ENCODE assay signal across 8 mouse cellular contexts in genomic region chr15:79074913-79075532, GRCm38 (mm10). TPM values are rescaled to one million over a fixed set of nuclear protein-coding genes. Genes with fewer than 3 reads are reported as not detected.
DNase-seq lines count a peak whose midpoint lies in the region; ATAC-seq and TF ChIP-seq lines count a peak whose summit lies in the region.

Eif3l (plus strand) TSS chr15:79075179.

- under 1% methylated on average over 49 of the region's 49 CpGs for WGBS in forebrain, embryonic 16.5 days
- WGBS in lung, embryonic 16.5 days: under 1% methylated on average over 44 of the region's 49 CpGs

- H3K9me3 ChIP-seq in G1E (replicated peaks): no peaks in the 10 kb centered on the region
- no peaks in the 10 kb centered on the region for H3K9me3 ChIP-seq in forebrain, embryonic 16.5 days (ENCODE audit: control insufficient read depth, low read length)
- H3K9me3 ChIP-seq in lung, embryonic 16.5 days (ENCODE audit: control insufficient read depth, low read length): no peaks in the 10 kb centered on the region

- peak; percentile 83 for DNase-seq in G1E (ENCODE audit: low spot score)
- peak; percentile 81 for DNase-seq in cerebellum, adult 11-12 months
- peak; percentile 87 to 91 for DNase-seq in heart, postnatal 36 days
- DNase-seq in layer of hippocampus, adult 8-10 months (ENCODE audit: low spot score in 2 of 2): peak; percentile 81 to 82
- peak; percentile 76 for DNase-seq in ovary, postnatal 10 days (ENCODE audit: low spot score)
- DNase-seq in thymus, postnatal 10 days (ENCODE audit: low spot score in 2 of 2): peak; percentile 73 to 83

- H3K4me2 ChIP-seq in forebrain, embryonic 16.5 days (ENCODE audit: low read length): peak within 1 kb of the TSS; percentile 75
- H3K4me2 ChIP-seq in lung, embryonic 16.5 days (ENCODE audit: low read depth, low read length): peak within 1 kb of the TSS; percentile 93

- intact Hi-C loops in heart, postnatal 36 days (cut with DNase I): loop anchor here (5.0 kb wide), 1 partner anchor 158 kb away; no protein-coding TSS in a partner anchor

- peak within 1 kb of the TSS; percentile 70 for H3K27ac ChIP-seq in forebrain, embryonic 16.5 days (ENCODE audit: low read length)
- H3K27ac ChIP-seq in lung, embryonic 16.5 days (ENCODE audit: low read length): peak within 1 kb of the TSS; percentile 93

- H3K36me3 ChIP-seq in G1E (replicated peaks): peaks cover 41% of the 10 kb centered on the region
- H3K36me3 ChIP-seq in forebrain, embryonic 16.5 days (ENCODE audit: control insufficient read depth, insufficient read depth): peaks cover 24% of the 10 kb centered on the region
- H3K36me3 ChIP-seq in lung, embryonic 16.5 days (ENCODE audit: control insufficient read depth, insufficient read depth, low read length): peaks cover 20% of the 10 kb centered on the region

- TF ChIP-seq CTCF in G1E (IDR thresholded peaks at IDR 0.05; ENCODE audit: low read depth, low read length): no peak

- H3K27me3 ChIP-seq in G1E (ENCODE audit: insufficient read depth, low read length): no peaks in the 10 kb centered on the region
- H3K27me3 ChIP-seq in forebrain, embryonic 16.5 days (replicated peaks; ENCODE audit: control insufficient read depth, insufficient read depth, low read length): no peaks in the 10 kb centered on the region
- H3K27me3 ChIP-seq in lung, embryonic 16.5 days (ENCODE audit: control insufficient read depth, insufficient read depth, low read depth, low read length): no peaks in the 10 kb centered on the region

- peak; percentile 84 for ATAC-seq in G1E (ENCODE audit: extremely low read depth, insufficient number of reproducible peaks, low FRiP score, poor library complexity, severe bottlenecking)
- peak; percentile 97 for ATAC-seq in forebrain, embryonic 16.5 days
- ATAC-seq in lung, embryonic 16.5 days (ENCODE audit: low read depth): peak; percentile 94

- H3K4me1 ChIP-seq in G1E (ENCODE audit: insufficient read depth, low read depth, low read length): peaks cover 39% of the 10 kb centered on the region
- H3K4me1 ChIP-seq in forebrain, embryonic 16.5 days (replicated peaks; ENCODE audit: control insufficient read depth, insufficient read depth, low read length): peaks cover 17% of the 10 kb centered on the region
- peaks cover 14% of the 10 kb centered on the region for H3K4me1 ChIP-seq in lung, embryonic 16.5 days (replicated peaks; ENCODE audit: control insufficient read depth, insufficient read depth, low read length)

- H3K4me3 ChIP-seq in G1E (ENCODE audit: low read depth, low read length): peak within 1 kb of the TSS; percentile 93
- peak within 1 kb of the TSS; percentile 89 for H3K4me3 ChIP-seq in forebrain, embryonic 16.5 days (replicated peaks; ENCODE audit: low read length)
- peak within 1 kb of the TSS; percentile 94 for H3K4me3 ChIP-seq in lung, embryonic 16.5 days (ENCODE audit: low read length)

- H3K9ac ChIP-seq in forebrain, embryonic 16.5 days (replicated peaks; ENCODE audit: low read depth, low read length): peak within 1 kb of the TSS; percentile 84
- H3K9ac ChIP-seq in lung, embryonic 16.5 days (ENCODE audit: low read length): peak within 1 kb of the TSS; percentile 90

RNA-seq across cellular contexts. Expression of gene Eif3l, which starts in this region (rescaled TPM):
- total RNA-seq in G1E (2014; fragmentation: Nextera tagmentation) (134 and 145 TPM in 2 replicates), G1E (2017) (261 and 285 TPM in 2 replicates)
- 20.8 and 30.9 TPM in 2 replicates for polyA plus RNA-seq in G1E (2012)
- polyA plus RNA-seq in forebrain, embryonic 16.5 days (2015; fragmentation: Nextera tagmentation; extraction: Ambion mirVana): 188 and 205 TPM in 2 replicates
- total RNA-seq in heart, postnatal 36 days (2021): 10 to 100 TPM; 71.6 to 72.7 TPM
- total RNA-seq in layer of hippocampus, adult 8-10 months (2022): 10 to 100 TPM; 76.9 to 82.0 (median 77.9) TPM
- polyA plus RNA-seq in lung, embryonic 16.5 days (2015; fragmentation: Nextera tagmentation; extraction: Ambion mirVana): 196 and 209 TPM in 2 replicates

Comparison
In these comparisons a context has a peak if more than half of its experiments do, and no peak if none do; other contexts are left out.
1. Peak in every context shown above with its lines: DNase-seq, ATAC-seq, H3K4me3 ChIP-seq and H3K27ac ChIP-seq.